Mouse (Mus musculus): ENCODE data around the gene Slc6a5. TPM values are rescaled to one million over a fixed set of nuclear protein-coding genes. Genes with fewer than 3 reads are reported as not detected.

Gene Slc6a5
- polyA plus RNA-seq, 1 experiment from 2014 or later, result 0.20 TPM

DNA sequence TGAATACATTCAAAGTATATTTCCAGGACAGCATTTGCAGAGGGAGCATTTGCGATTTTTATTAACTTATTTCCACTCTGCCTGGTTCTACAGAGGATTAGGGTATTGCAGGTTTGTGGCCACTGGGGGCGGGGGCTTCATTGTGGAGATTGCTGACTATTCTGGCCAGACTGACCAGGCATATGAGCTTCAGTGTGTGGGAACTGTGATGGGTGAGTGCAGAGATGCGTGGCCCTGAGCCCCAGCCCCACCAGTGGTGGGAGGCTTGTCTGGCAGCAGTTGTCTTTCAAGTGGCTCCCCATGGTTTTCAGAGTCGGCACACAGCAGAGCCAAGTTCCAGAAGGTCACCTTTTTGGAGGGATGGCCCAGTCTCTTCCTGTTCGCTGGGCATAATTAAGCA is 32.5 kb downstream of the Slc6a5 start:
- ATAC-seq (ENCODE audit: insufficient number of reproducible peaks, insufficient read depth, low FRiP score, low TSS enrichment, low read depth), result no peak
- Histone ChIP-seq H3K36me3 (no peaks in the 10 kb centered on the region), H3K4me2 (no peak overlapping the region), H3K27ac (no peak overlapping the region), H3K9ac (no peak overlapping the region), H3K27me3 (no peaks in the 10 kb centered on the region; the same call in 1 of the 2 replicates), H3K4me3 (no peak overlapping the region), H3K4me1 (no peaks in the 10 kb centered on the region), H3K9me3 (no peaks in the 10 kb centered on the region)
- 71% methylated on average over 5 of the region's 5 CpGs for WGBS

GRCm38 (mm10) chr7:49946691-49947090 is 36.7 kb downstream of the Slc6a5 start:
- WGBS, result 93% methylated on average over 9 of the region's 9 CpGs
- H3K4me3 ChIP-seq, result no peak overlapping the region
- H3K27me3 ChIP-seq, result no peaks in the 10 kb centered on the region

DNA sequence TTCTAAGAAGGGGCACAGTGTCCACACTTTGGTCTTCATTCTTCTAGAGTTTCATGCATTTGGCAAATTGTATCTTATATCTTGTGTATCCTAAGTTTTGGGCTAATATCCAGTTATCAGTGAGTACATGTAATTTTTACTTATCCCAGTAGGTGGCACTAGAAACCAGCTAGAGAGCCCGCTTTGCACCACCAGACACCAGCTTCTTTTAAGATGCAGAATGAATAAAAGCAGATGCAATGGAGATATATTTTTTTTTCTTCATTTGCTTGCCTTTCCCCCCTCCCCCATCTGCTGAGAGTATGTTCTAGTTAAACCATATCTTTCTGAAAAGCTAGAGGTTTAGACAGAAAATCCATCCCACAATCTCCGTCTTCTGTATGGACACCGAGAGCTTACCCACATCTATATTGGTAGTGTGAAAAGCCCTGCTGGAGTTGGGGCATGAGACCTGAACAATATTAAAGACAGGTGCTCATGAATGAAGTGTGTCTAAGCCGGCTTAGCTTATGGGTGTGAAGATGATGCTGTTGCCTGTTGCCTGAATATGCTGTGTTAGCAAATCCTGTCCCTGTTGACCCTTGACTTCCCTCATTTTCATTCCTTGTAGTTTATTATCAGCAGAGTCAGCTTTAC is 43.7 kb downstream of the Slc6a5 start:
- Histone ChIP-seq H3K27me3 (no peaks in the 10 kb centered on the region), H3K4me1 (no peaks in the 10 kb centered on the region), H3K4me3 (no peak overlapping the region), H3K36me3 (no peaks in the 10 kb centered on the region), H3K4me2 (no peak overlapping the region), H3K27ac (no peak overlapping the region), H3K9me3 (no peaks in the 10 kb centered on the region), H3K9ac (no peak overlapping the region)
- no peak for ATAC-seq (ENCODE audit: insufficient number of reproducible peaks, insufficient read depth, low FRiP score, low TSS enrichment, low read depth)
- 35% methylated on average over 4 of the region's 4 CpGs for WGBS

More at GRCm38 (mm10) chr7:49946691-49947090, 36.7 kb downstream of the Slc6a5 start:
- H3K4me1 ChIP-seq, result no peaks in the 10 kb centered on the region
- no peaks in the 10 kb centered on the region for H3K36me3 ChIP-seq
- ATAC-seq (ENCODE audit: insufficient number of reproducible peaks, insufficient read depth, low FRiP score, low TSS enrichment, low read depth), result no peak
- no peak overlapping the region for H3K4me2 ChIP-seq
- H3K27ac ChIP-seq, result no peak overlapping the region
- H3K9ac ChIP-seq, result no peak overlapping the region
- H3K9me3 ChIP-seq, result no peaks in the 10 kb centered on the region

GRCm38 (mm10) chr7:49954834-49955233 is 44.9 kb downstream of the Slc6a5 start:
- H3K27ac ChIP-seq, result no peak overlapping the region
- H3K9me3 ChIP-seq, result no peaks in the 10 kb centered on the region
- H3K4me1 ChIP-seq, result no peaks in the 10 kb centered on the region
- H3K4me2 ChIP-seq, result no peak overlapping the region
- 69% methylated on average over 7 of the region's 7 CpGs for WGBS
- no peak for ATAC-seq (ENCODE audit: insufficient number of reproducible peaks, insufficient read depth, low FRiP score, low TSS enrichment, low read depth)
- H3K36me3 ChIP-seq, result no peaks in the 10 kb centered on the region
- no peaks in the 10 kb centered on the region for H3K27me3 ChIP-seq
- no peak overlapping the region for H3K4me3 ChIP-seq
- H3K9ac ChIP-seq, result no peak overlapping the region

DNA sequence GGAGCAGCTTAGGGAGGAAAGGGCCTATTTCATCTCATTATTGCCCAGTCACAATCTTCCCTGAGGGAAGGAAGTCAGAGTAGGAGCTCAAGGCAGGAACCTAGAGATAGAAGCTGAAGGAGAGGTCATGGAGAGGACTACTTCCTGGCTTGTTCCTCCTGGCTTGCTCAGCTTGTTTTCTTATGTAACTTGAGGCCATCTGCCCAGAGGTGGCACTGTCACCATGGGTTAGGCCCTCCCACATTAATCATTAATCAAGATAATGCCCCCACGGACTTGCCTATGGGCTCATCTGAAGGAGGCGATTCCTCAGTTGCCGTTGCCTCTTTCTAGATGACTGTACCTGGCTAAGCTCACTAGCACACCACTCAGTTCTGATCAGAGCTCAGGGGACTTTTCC is 47.2 kb downstream of the Slc6a5 start:
- Histone ChIP-seq H3K27ac (no peak overlapping the region), H3K9ac (no peak overlapping the region), H3K36me3 (no peaks in the 10 kb centered on the region), H3K4me3 (no peak overlapping the region), H3K4me2 (no peak overlapping the region), H3K4me1 (no peaks in the 10 kb centered on the region), H3K27me3 (no peaks in the 10 kb centered on the region), H3K9me3 (no peaks in the 10 kb centered on the region)
- WGBS, result 78% methylated on average over 3 of the region's 3 CpGs
- ATAC-seq (ENCODE audit: insufficient number of reproducible peaks, insufficient read depth, low FRiP score, low TSS enrichment, low read depth), result no peak

- no peak overlapping the region for H3K9ac ChIP-seq
- 79% methylated on average over 2 of the region's 2 CpGs for WGBS
- H3K27ac ChIP-seq, result no peak overlapping the region
Measured at GRCm38 (mm10) chr7:49963764-49964163, 53.8 kb downstream of the Slc6a5 start.

GRCm38 (mm10) chr7:49969516-49969915 is 59.6 kb downstream of the Slc6a5 start:
- Histone ChIP-seq H3K9ac (no peak overlapping the region), H3K4me2 (no peak overlapping the region), H3K27me3 (peaks cover 39% of the 10 kb centered on the region), H3K9me3 (no peaks in the 10 kb centered on the region), H3K4me1 (peaks cover under 1% of the 10 kb centered on the region), H3K36me3 (no peaks in the 10 kb centered on the region), H3K4me3 (no peak overlapping the region), H3K27ac (no peak overlapping the region)
- ATAC-seq (ENCODE audit: insufficient number of reproducible peaks, insufficient read depth, low FRiP score, low TSS enrichment, low read depth), result no peak
- WGBS, result 61% methylated on average over 4 of the region's 4 CpGs

More at GRCm38 (mm10) chr7:49963764-49964163, 53.8 kb downstream of the Slc6a5 start:
- Histone ChIP-seq H3K4me3 (no peak overlapping the region), H3K4me2 (no peak overlapping the region), H3K4me1 (no peaks in the 10 kb centered on the region), H3K9me3 (no peaks in the 10 kb centered on the region), H3K27me3 (no peaks in the 10 kb centered on the region; the same call in 1 of the 2 replicates), H3K36me3 (no peaks in the 10 kb centered on the region)
- ATAC-seq (ENCODE audit: insufficient number of reproducible peaks, insufficient read depth, low FRiP score, low TSS enrichment, low read depth), result no peak

GRCm38 (mm10) chr7:49974841-49975440 is 65.0 kb downstream of the Slc6a5 start, which contains the start of gene Nell1:
Nell1 (plus strand) TSS chr7:49974864.
- H3K9ac ChIP-seq, result peak within 1 kb of the TSS; percentile 67
- no peaks in the 10 kb centered on the region for H3K9me3 ChIP-seq
- H3K4me3 ChIP-seq, result peak within 1 kb of the TSS; percentile 53
- H3K4me1 ChIP-seq, result peaks cover 24% of the 10 kb centered on the region
- no peak within 1 kb of the TSS for H3K27ac ChIP-seq
- under 1% methylated on average over 50 of the region's 52 CpGs for WGBS
- peaks cover 93% of the 10 kb centered on the region for H3K27me3 ChIP-seq
- H3K36me3 ChIP-seq, result no peaks in the 10 kb centered on the region
- peak; percentile 61; the same call in 1 of the 2 replicates for ATAC-seq (ENCODE audit: insufficient number of reproducible peaks, insufficient read depth, low FRiP score, low TSS enrichment, low read depth)
- peak within 1 kb of the TSS; percentile 93 for H3K4me2 ChIP-seq

- no peaks in the 10 kb centered on the region for H3K36me3 ChIP-seq
- peak overlapping the region; percentile 93 for H3K4me2 ChIP-seq
- H3K9me3 ChIP-seq, result no peaks in the 10 kb centered on the region
- peak overlapping the region; percentile 53 for H3K4me3 ChIP-seq
- peak; percentile 63; the same call in 1 of the 2 replicates for ATAC-seq (ENCODE audit: insufficient number of reproducible peaks, insufficient read depth, low FRiP score, low TSS enrichment, low read depth)
- peaks cover 99% of the 10 kb centered on the region for H3K27me3 ChIP-seq
- H3K9ac ChIP-seq, result peak overlapping the region; percentile 67
- peaks cover 24% of the 10 kb centered on the region for H3K4me1 ChIP-seq
- WGBS, result under 1% methylated on average over 40 of the region's 40 CpGs
- H3K27ac ChIP-seq, result no peak overlapping the region
Measured at GRCm38 (mm10) chr7:49975441-49976121, 65.6 kb downstream of the Slc6a5 start.

GRCm38 (mm10) chr7:49981511-49982227 is 71.7 kb downstream of the Slc6a5 start:
- Histone ChIP-seq H3K36me3 (no peaks in the 10 kb centered on the region), H3K27ac (no peak overlapping the region), H3K4me1 (peaks cover 2% of the 10 kb centered on the region; the same call in 1 of the 2 replicates), H3K9ac (no peak overlapping the region), H3K27me3 (peaks cover 68% of the 10 kb centered on the region), H3K9me3 (no peaks in the 10 kb centered on the region), H3K4me3 (no peak overlapping the region), H3K4me2 (no peak overlapping the region)
- 9% methylated on average over 9 of the region's 9 CpGs for WGBS
- ATAC-seq (ENCODE audit: insufficient number of reproducible peaks, insufficient read depth, low FRiP score, low TSS enrichment, low read depth), result no peak

GRCm38 (mm10) chr7:49984698-49985097 is 74.8 kb downstream of the Slc6a5 start:
- Histone ChIP-seq H3K4me2 (no peak overlapping the region), H3K27ac (no peak overlapping the region), H3K36me3 (no peaks in the 10 kb centered on the region), H3K9me3 (no peaks in the 10 kb centered on the region), H3K4me1 (no peaks in the 10 kb centered on the region), H3K9ac (no peak overlapping the region), H3K4me3 (no peak overlapping the region), H3K27me3 (peaks cover 38% of the 10 kb centered on the region)
- WGBS, result 35% methylated on average over 6 of the region's 6 CpGs
- no peak for ATAC-seq (ENCODE audit: insufficient number of reproducible peaks, insufficient read depth, low FRiP score, low TSS enrichment, low read depth)

Data from embryonic facial prominence, embryonic 13.5 days (tissue).